Mouse (Mus musculus) testis, postnatal 14 days (tissue): ENCODE results near the gene Eya2.

ENCODE experiments used
- DNase-seq: peaks from one replicate; pipeline ENCODE4 v3.0.0; 2021; ENCODE audit warnings: low spot score

Gene Eya2

GRCm38 (mm10) chr2:165593763-165594162 is 1.1 kb upstream of the Eya2 start:
- DNase-seq = no peak

- no peak for DNase-seq
These were observed 841 bp downstream of the Eya2 start for GRCm38 (mm10) chr2:165595676-165596070.

GRCm38 (mm10) chr2:165596141-165596540 is 1.3 kb downstream of the Eya2 start:
- DNase-seq = no peak

- DNase-seq = no peak
These were observed 2.7 kb downstream of the Eya2 start for GRCm38 (mm10) chr2:165597536-165597935.

- DNase-seq = no peak
These were observed 3.3 kb downstream of the Eya2 start for GRCm38 (mm10) chr2:165598139-165598538.

- no peak for DNase-seq
These were observed 4.7 kb downstream of the Eya2 start for GRCm38 (mm10) chr2:165599566-165599965.

GRCm38 (mm10) chr2:165600926-165601325 is 6.1 kb downstream of the Eya2 start:
- DNase-seq = no peak

- no peak for DNase-seq
These were observed 6.8 kb downstream of the Eya2 start for GRCm38 (mm10) chr2:165601605-165602004.

- DNase-seq = no peak
These were observed 8.9 kb downstream of the Eya2 start for GRCm38 (mm10) chr2:165603775-165604174.

GRCm38 (mm10) chr2:165611551-165612253 is 16.9 kb downstream of the Eya2 start:
- DNase-seq = no peak

GRCm38 (mm10) chr2:165613741-165614339 is 19.0 kb downstream of the Eya2 start:
- DNase-seq = peak; percentile 65

GRCm38 (mm10) chr2:165621488-165621887 is 26.7 kb downstream of the Eya2 start:
- no peak for DNase-seq

GRCm38 (mm10) chr2:165622596-165622995 is 27.8 kb downstream of the Eya2 start:
- no peak for DNase-seq

- no peak for DNase-seq
These were observed 32.0 kb downstream of the Eya2 start for GRCm38 (mm10) chr2:165626826-165627225.

- no peak for DNase-seq
These were observed 33.1 kb downstream of the Eya2 start for GRCm38 (mm10) chr2:165627974-165628373.

- no peak for DNase-seq
These were observed 35.1 kb downstream of the Eya2 start for GRCm38 (mm10) chr2:165629900-165630299.

GRCm38 (mm10) chr2:165633011-165633785 is 38.4 kb downstream of the Eya2 start:
- no peak for DNase-seq

GRCm38 (mm10) chr2:165634481-165634880 is 39.6 kb downstream of the Eya2 start:
- no peak for DNase-seq

GRCm38 (mm10) chr2:165639075-165639755 is 44.4 kb downstream of the Eya2 start:
- DNase-seq = no peak

- DNase-seq = no peak
These were observed 47.2 kb downstream of the Eya2 start for GRCm38 (mm10) chr2:165641909-165642505.

GRCm38 (mm10) chr2:165643596-165643995 is 48.8 kb downstream of the Eya2 start:
- DNase-seq = no peak

GRCm38 (mm10) chr2:165644057-165644456 is 49.2 kb downstream of the Eya2 start:
- DNase-seq = no peak
